Mouse (Mus musculus) brain, embryonic 14.5 days (tissue): Measurements from ENCODE around the gene Gripap1.
A peak's percentile ranks its signal among the peaks of the same experiment; 100 is the strongest.
"Not testable (repeated sequence)": the region's sequence is repeated elsewhere in the genome, so short reads cannot be mapped to it uniquely, and the experiment has no call there.

Source experiments
- CTCF ChIP-seq: fragments of 200-500 bp; IDR thresholded peaks from 2 replicates; pipeline ENCODE4 v1.5.1; 2012; ENCODE audit warnings: inconsistent platforms, mild to moderate bottlenecking, moderate library complexity, borderline replicate concordance; ENCODE audit not compliant: insufficient read depth, insufficient read length; ENCODE audit errors: extremely low read depth
- POLR2A ChIP-seq: fragments of 200-500 bp; IDR thresholded peaks from 2 replicates; pipeline ENCODE4 v1.6.1; 2012; ENCODE audit warnings: mild to moderate bottlenecking, inconsistent platforms, borderline replicate concordance; ENCODE audit not compliant: poor library complexity, insufficient read depth, insufficient read length, severe bottlenecking; ENCODE audit errors: extremely low read depth

DNA sequence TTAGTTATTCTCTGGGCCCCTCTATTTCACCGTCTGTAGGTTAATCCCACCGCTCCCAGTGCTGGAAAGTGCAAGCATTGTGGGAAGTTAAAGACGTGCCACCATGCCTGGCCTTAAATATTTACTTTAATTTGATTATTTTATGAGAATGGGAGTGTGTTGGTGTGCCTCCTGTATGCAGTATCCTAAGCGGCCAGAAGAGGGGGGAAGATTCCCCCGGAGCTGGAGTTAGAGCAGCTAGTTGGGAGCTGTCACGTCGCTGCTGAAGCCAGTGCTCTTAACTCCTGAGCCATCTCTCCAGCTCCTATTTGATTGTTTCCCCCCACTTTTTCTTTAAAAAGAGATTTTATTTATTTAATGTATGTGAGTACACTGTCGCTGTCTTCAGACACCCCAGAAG is 25.5 kb downstream of the Gripap1 start:
- TF ChIP-seq POLR2A = not testable (repeated sequence)
- peak; percentile 18; the same call in 1 of the 2 replicates for TF ChIP-seq CTCF
